In the genomic region with DNA sequence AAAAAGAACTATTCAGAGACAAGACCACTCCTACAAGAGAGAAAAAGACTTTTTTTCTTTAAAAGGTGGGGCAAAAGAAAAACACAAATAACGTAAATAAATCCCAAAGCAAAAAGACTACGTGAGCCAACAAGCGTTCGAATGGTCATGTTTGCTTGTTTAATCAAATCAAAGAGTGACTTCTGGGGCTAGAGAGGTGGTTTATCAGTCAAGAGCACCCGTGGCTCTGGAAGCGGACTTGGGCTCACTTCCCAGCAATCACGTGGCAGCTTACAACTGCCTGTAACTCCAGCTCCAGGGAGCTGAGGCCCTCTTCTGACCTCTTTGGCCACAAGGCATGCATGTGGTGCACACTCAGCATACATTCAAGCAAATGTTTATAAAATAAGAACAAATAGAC, we compare ENCODE assay signal across 1 mouse cellular context.
TF ChIP-seq lines count a peak whose summit lies in the region.

No protein-coding gene starts in this region.

TF ChIP-seq in MEL, 35 proteins besides CTCF, POLR2A, EP300 and RAD21 (continued from another document):
- TF ChIP-seq NELFE (IDR thresholded peaks at IDR 0.05; ENCODE audit: low read depth, low read length) (no peak), NRF1 (IDR thresholded peaks at IDR 0.05; ENCODE audit: insufficient read depth, low read depth, low read length, poor library complexity, severe bottlenecking) (no peak), USF2 (IDR thresholded peaks at IDR 0.05; ENCODE audit: borderline replicate concordance in 1 of 2, insufficient read depth in 1 of 2, low read depth in 1 of 2, low read length in 2 of 2) (0 out of 4 replicates have a peak, but pooled peaks of 1 of the 2 experiments have one; percentile 66), MAZ (IDR thresholded peaks at IDR 0.05; ENCODE audit: low read depth, low read length) (no peak), SIN3A (IDR thresholded peaks at IDR 0.05; ENCODE audit: low read length) (peak; percentile 82), TCF12 (IDR thresholded peaks at IDR 0.05; ENCODE audit: low read depth, low read length) (peak; percentile 95), MAFK (IDR thresholded peaks at IDR 0.05; ENCODE audit: borderline replicate concordance, low read depth, low read length) (peak; percentile 39; the same call in 1 of the 2 replicates), KAT2A (conservative IDR thresholded peaks at IDR 0.05; ENCODE audit: low read depth, low read length) (no peak), TBP (IDR thresholded peaks at IDR 0.05; ENCODE audit: low read depth, low read length) (no peak), ELF1 (IDR thresholded peaks at IDR 0.05; ENCODE audit: low read depth, low read length) (no peak), USF1 (IDR thresholded peaks at IDR 0.05; ENCODE audit: low read depth, low read length) (peak; percentile 95), MEF2A (IDR thresholded peaks at IDR 0.05; ENCODE audit: extremely low read depth, insufficient replicate concordance, low read depth, low read length, poor library complexity, severe bottlenecking) (no peak), TAL1 (IDR thresholded peaks at IDR 0.05; ENCODE audit: low read length) (peak; percentile 84), MXI1 (IDR thresholded peaks at IDR 0.05; ENCODE audit: low read depth, low read length) (peak; percentile 88), ZKSCAN1 (IDR thresholded peaks at IDR 0.05; ENCODE audit: low read depth, low read length) (no peak), POLR2AphosphoS5 (IDR thresholded peaks at IDR 0.05; ENCODE audit: borderline replicate concordance, low read depth, low read length) (no peak), GABPA (IDR thresholded peaks at IDR 0.05; ENCODE audit: low read depth, low read length) (0 out of 2 replicates have a peak, but pooled peaks have one; percentile 54), ZMIZ1 (IDR thresholded peaks at IDR 0.05; ENCODE audit: low read depth, low read length) (no peak), CHD1 (IDR thresholded peaks at IDR 0.05; ENCODE audit: low read depth, low read length) (no peak; the same call in 1 of the 2 replicates), BHLHE40 (IDR thresholded peaks at IDR 0.05; ENCODE audit: borderline replicate concordance, low read depth, low read length) (peak; percentile 96), JUND (IDR thresholded peaks at IDR 0.05; ENCODE audit: low read depth, low read length) (0 out of 2 replicates have a peak, but pooled peaks have one; percentile 50), MYB (IDR thresholded peaks at IDR 0.05; ENCODE audit: low read depth, low read length) (peak; percentile 61; the same call in 1 of the 2 replicates), POLR2AphosphoS2 (IDR thresholded peaks at IDR 0.05; ENCODE audit: low read length) (no peak), CHD2 (IDR thresholded peaks at IDR 0.05; ENCODE audit: low read length) (no peak), UBTF (IDR thresholded peaks at IDR 0.05; ENCODE audit: borderline replicate concordance, insufficient read depth, low read depth, low read length) (no peak), MAX (IDR thresholded peaks at IDR 0.05; ENCODE audit: low read length) (peak; percentile 95), ZC3H11A (IDR thresholded peaks at IDR 0.05; ENCODE audit: low read depth, low read length) (no peak), HCFC1 (IDR thresholded peaks at IDR 0.05; ENCODE audit: low read depth, low read length) (peak; percentile 36; the same call in 1 of the 2 replicates)
